Mouse (Mus musculus) mesoderm, embryonic 11.5 days (tissue): ENCODE measurements at regions not wholly inside any gene's neighbourhood (a gene's known extent, or its start where the extent isn't known, plus 50 kb on each side); places are given as distances from the start of the nearest gene placed in this dataset.
A peak's percentile ranks its signal among the peaks of the same experiment; 100 is the strongest.

Experiments used
- DNase-seq: peaks from one replicate; pipeline ENCODE4 v3.0.0-alpha.2; 2012; ENCODE audit warnings: low read depth, low spot score

DNA sequence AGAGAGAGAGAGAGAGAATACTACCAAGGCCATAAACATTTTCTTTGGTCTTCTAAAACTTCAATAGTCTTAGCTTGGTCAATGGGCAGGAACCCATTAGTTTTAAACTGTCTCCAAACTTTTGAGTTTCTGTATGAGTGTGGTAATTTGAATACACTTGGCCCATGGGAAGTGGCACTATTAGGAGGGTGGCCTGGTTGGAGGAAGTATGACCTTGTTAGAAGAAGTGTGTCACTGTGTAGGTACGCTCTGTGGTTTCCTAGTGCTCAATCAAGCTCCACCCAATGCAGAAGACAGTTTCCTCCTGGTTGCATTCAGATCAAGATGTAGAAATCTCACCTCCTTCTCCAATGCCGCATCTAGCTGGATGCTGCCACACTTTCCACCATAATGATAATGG is 94.5 kb upstream of the Ipo5 start:
- DNase-seq = no peak

DNA sequence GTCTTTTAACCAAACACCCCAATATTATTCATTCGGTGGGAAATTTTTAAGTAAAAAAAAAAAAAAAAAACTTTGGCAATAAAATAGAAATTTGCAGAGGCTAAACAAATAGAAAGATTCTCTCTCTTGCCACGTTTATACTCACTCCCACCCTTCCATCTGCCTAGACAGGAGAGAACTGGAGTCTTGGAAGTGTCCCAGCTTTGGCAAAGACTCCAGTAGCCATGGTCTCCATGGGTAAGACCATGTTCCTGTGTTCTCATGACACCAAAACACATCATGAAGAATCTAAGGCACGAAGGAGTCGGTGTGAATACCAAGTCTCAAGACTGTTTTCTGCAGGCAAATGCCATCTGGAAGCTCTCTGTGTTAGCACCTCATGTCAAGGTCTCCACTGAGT is 84.8 kb upstream of the Ipo5 start:
- no peak for DNase-seq

DNA sequence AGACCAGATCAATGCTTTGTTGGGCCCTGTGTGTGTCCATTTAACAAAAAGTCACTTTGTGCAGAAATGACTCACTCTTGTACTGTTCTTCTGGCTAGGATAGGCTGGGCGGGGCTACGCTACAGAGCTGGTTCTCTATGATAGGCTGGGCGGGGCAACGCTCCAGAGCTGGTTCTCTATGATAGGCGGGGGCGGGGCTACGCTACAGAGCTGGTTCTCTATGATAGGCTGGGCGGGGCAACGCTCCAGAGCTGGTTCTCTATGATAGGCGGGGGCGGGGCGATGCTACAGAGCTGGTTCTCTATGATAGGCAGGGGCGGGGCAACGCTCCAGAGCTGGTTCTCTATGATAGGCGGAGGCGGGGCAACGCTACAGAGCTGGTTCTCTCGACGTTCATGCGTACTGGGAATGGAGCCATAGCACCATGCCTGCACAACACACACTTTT is 80.6 kb upstream of the Ipo5 start:
- DNase-seq = peak; percentile 37

DNA sequence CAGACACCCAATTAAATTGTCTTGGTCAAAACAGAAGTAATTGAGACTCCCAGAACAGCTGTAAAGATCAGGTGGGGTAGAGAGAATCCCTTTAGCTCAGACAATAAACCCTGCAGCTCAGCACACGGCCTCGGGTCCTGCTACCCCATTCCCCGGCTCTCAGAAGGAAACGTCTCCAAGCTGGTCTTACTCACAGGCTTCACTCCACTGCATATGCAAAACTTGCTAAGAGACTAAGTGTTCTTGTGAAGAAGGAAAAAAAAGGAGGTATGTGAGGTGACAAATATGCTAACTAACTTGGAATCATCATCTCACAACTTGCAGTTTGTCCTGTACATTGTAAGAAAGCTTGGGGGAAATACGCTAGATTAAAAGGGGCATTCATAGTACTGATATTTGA is 79.6 kb upstream of the Ipo5 start:
- DNase-seq = no peak

DNA sequence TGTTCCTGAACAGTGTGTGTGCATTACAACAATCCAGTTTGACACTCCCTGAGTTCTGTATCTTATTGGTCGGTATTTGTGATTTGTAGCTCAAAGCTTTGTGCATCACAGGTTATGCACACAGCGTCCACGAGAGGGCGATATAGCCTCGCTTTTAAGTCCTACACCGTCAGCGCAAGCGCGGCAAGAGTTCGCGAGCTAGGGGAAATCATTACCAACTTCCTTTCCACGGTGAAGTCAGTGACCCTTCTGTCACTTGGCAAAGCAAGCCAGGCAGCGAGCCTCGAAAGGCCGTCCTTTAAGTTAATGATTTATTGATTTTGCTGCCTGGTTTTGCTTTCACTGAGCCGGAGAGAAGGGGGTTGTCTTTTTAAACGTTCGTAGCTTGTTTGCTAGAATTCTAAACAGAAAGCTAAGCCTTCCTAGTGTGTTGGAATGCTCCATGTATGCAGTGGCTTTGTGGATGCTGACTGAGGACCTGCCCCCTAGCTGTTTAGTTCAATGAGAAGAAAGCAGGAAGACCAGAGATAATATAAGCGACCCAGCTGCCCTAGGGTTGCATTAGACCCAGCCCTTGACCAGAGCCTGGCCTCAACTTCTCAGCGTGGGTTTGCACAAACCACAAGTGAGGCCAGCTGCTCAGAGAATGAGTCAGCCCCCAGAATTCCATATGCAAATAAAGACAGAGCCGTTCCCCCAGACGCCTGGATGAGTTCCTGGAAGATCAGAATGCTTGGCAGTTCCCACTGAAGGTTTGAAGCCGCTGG is 79.0 kb upstream of the Ipo5 start:
- DNase-seq = peak; percentile 96

- DNase-seq = no peak
Observed at GRCm38 (mm10) chr14:120834821-120835220, 76.2 kb upstream of the Ipo5 start.

DNA sequence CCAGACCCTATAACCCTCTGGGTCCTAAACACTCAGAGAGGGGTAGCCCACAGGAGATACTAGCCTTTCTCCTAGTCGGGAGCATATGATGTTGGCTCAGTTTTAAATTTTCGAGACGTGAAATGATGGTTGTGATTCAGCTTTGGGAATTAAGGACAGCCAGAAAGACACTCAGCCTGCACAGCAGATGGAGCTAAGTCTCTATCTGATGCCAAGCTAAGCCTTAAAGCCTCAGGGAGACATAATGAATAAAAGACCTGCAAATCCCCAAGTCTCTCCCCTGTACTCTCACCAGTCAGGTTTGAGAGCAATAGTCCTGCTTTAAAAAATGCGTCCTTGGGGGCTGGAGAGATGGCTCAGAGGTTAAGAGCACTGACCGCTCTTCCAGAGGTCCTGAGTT is 75.3 kb upstream of the Ipo5 start:
- DNase-seq = no peak

DNA sequence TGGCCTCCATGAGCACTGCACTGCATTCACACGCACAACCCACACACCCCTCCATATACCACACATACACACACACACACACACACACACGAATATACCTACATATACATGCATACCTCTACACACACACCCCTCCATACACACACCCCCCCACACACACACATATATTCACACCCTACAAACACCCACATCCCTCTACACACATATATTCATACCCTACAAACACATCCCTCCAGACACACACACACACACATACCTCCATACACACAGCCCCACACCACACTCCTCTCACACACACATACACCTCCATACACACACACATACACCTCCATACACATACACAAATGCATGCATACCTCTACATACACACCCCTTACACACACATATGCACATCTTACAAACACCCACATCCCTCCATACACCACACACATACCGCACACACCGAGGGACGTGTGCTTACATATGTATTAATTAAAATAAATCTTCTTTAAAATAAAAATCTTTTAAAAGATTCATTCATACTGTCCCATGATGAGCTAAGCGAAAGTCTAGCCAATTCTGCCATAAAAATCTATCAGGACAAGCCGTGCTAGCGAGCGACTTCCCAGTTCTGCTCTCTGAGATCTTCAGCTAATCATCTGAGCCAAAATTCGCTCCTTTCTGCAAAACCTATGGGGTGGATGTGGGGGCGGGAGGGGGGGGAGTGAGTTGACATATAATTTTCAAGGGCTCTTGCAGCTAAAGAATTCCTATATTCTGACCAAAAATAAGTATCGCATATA is 74.3 kb upstream of the Ipo5 start:
- no peak for DNase-seq

DNA sequence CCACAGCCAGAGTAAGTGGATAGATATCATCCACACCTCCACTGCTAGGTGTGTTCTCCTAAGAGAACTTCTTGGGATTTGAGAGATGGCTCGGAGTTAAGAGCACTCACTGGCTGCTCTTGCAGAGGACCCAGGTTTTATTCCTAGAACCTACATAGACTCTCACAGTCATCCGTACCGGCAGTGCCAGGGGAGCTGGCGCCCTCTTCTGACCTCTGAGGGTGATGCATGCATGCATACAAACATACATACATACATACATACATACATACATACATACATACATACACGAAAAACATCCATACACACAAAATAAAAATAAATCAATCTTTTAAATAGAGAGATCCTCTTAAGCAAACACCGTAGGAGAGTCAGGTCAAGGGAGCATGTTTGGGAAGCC is 70.1 kb upstream of the Ipo5 start:
- no peak for DNase-seq

DNA sequence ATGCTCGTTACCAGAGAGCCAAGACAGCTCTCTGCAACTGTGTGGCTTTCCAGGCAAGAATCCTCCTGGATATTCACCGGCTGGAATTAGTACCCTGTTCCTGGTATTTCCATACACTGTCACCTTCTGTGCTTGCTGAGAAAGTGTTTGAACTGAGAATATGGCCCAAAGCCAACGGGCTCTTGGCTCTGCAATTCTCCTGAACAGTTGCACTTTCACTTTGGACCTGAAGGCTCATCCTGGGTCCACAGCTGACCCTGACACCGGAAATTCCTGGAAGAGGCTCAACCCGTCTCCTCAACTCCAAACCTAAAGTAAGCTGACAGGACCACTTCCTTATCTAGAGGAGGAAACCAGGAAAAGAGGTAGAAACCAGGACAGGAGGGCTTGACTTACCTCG is 69.7 kb upstream of the Ipo5 start:
- no peak for DNase-seq

GRCm38 (mm10) chr14:120845172-120845571 is 65.9 kb upstream of the Ipo5 start:
- DNase-seq = no peak

DNA sequence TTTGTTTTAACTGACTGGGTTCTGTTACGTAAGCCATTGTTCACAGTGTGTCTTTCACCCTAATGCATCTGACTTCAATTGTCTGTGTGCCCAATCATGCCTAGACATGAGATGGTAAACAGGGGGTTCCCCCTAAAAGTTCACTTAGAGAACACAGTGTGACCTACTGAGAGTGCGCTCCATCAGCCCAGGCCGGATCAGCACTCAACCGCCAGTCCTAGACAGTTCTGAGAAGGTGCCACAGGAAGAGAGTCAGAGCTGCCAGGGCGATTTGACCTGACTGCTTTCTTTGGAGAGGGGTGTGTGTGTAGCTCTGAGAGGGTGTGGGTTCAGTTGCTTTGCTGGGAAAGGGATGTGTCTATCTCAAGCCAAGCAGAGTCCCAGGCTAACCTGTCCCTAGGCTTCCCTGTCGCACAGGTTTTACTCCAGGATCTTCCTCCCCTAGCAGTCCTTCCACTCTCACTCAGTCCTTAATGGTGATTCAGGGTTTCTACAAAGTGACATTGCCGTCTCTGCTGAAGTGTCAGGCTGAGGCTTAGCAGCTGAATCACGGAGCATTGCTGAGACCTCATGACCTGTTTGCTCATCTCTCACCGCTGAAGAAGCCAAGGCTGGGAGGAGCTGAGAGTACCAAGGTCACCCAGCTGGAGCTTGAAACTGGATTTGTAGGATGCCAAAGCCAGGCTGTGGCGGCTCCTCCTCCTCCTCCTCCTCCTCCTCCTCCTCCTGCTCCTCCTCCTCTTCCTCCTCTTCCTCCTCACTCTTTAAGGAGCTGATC is 64.8 kb upstream of the Ipo5 start:
- no peak for DNase-seq

- DNase-seq = no peak
Observed at GRCm38 (mm10) chr14:120847006-120847405, 64.0 kb upstream of the Ipo5 start.

- DNase-seq = no peak
Observed at GRCm38 (mm10) chr14:120848083-120848951, 62.7 kb upstream of the Ipo5 start.

DNA sequence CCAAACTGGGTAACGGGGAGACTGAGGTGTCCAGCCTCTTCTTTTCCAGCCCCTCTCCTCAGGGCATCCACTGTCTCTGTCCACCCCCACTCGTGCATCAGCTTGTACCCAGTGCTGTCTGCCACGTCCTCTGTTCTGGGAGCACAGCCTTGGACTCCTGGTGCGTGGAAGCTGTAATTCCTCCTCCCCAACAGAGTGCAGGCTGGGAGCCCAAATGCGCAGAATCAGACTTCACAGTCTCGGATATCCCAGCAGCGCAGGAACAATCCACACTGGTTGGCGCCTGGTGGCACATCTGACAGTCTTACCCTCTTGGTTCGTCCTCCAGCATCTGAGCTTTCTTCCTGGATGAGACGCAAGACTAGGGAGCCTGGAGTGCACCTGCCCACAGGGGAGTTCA is 61.9 kb upstream of the Ipo5 start:
- no peak for DNase-seq

- no peak for DNase-seq
Observed at GRCm38 (mm10) chr14:120853643-120854042, 57.4 kb upstream of the Ipo5 start.

- no peak for DNase-seq
Observed at GRCm38 (mm10) chr14:120854559-120854958, 56.5 kb upstream of the Ipo5 start.

DNA sequence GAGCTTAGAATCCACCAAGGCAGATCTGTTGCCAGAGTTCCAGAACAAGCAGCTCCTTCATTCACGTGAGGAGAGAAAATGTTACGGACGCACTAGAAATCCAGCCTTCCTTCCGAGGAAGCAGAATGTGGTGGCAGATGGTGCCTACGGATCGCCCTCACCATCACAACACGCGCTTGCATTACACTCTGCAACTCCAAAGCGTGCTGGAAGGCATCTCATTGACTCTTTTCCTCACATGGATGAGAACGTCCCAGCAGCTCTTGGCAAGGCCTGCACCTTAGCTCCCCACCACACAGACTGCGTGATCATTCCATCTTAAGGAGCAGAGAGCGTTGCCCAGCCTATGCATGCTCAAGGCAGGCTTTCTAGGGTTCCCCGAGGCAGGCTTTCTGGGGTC is 55.8 kb upstream of the Ipo5 start:
- no peak for DNase-seq
